Mouse (Mus musculus): ENCODE results near the gene Clptm1l.

GRCm38 (mm10) chr13:73592546-73592945 is 11.3 kb upstream of the Clptm1l start:
- TF ChIP-seq POLR2A (IDR thresholded peaks at IDR 0.05; ENCODE audit: borderline replicate concordance, low read depth, low read length) (no peak), CTCF (IDR thresholded peaks at IDR 0.05; ENCODE audit: low read depth, low read length) (no peak)

Data from bone marrow macrophage, adult 2 months (primary cell).